Mouse (Mus musculus): ENCODE measurements around the gene Spns2. TPM values are rescaled to one million over a fixed set of nuclear protein-coding genes. Genes with fewer than 3 reads are reported as not detected.

The Spns2 gene
- total RNA-seq, 1 experiment from 2014 or later, result 3.3 TPM

GRCm38 (mm10) chr11:72409649-72410385 is 79.9 kb downstream of the Spns2 start:
- DNase-seq, result no peak

- no peak for DNase-seq
Measured at GRCm38 (mm10) chr11:72408451-72409170, 81.1 kb downstream of the Spns2 start.

- DNase-seq, result no peak
Measured at GRCm38 (mm10) chr11:72407574-72407973, 82.1 kb downstream of the Spns2 start.

- DNase-seq, result no peak
Measured at GRCm38 (mm10) chr11:72407081-72407480, 82.6 kb downstream of the Spns2 start.

GRCm38 (mm10) chr11:72406079-72406675 is 83.5 kb downstream of the Spns2 start:
- DNase-seq, result no peak

GRCm38 (mm10) chr11:72405532-72405931 is 84.2 kb downstream of the Spns2 start:
- DNase-seq, result no peak

- no peak for DNase-seq
Measured at GRCm38 (mm10) chr11:72402969-72403368, 86.7 kb downstream of the Spns2 start.

GRCm38 (mm10) chr11:72402017-72402416 is 87.7 kb downstream of the Spns2 start:
- no peak for DNase-seq

Other genes with a start within 250 kb of the Spns2 start
- 0.15 TPM in 1 of 2 replicates, not detected in the other for gene Slc13a5, start 222.7 kb downstream of the Spns2 start, total RNA-seq (2021)
- 23.7 and 28.4 TPM in 2 replicates for gene Xaf1, start 188.3 kb downstream of the Spns2 start, total RNA-seq (2021)
- gene Fbxo39, start 175.5 kb downstream of the Spns2 start, total RNA-seq (2021), result 0.18 TPM in 1 of 2 replicates, not detected in the other
- gene Tekt1, start 127.5 kb downstream of the Spns2 start, total RNA-seq (2021), result 0.21 TPM in 1 of 2 replicates, not detected in the other
- gene Smtnl2, start 78.2 kb downstream of the Spns2 start, total RNA-seq (2021), result 2.6 and 2.7 TPM in 2 replicates
- gene Ggt6, start 54.4 kb downstream of the Spns2 start, total RNA-seq (2021), result 3.7 and 4.4 TPM in 2 replicates
- gene Mybbp1a, start 48.5 kb downstream of the Spns2 start, total RNA-seq (2021), result 83.9 and 101 TPM in 2 replicates
- 0.24 TPM in 1 of 2 replicates, not detected in the other for gene Spns3, start 60.6 kb upstream of the Spns2 start, total RNA-seq (2021)
- gene Ube2g1, start 117.4 kb upstream of the Spns2 start, total RNA-seq (2021), result 47.8 and 49.2 TPM in 2 replicates
- 42.1 and 49.1 TPM in 2 replicates for gene Ankfy1, start 200.1 kb upstream of the Spns2 start, total RNA-seq (2021)